Mouse (Mus musculus) c-Kit-negative CD71-positive TER-119-positive erythroid progenitor cells, embryonic 14.5 days (primary cell): ENCODE measurements at regions not wholly inside any gene's neighbourhood (a gene's known extent, or its start where the extent isn't known, plus 50 kb on each side); places are given as distances from the start of the nearest gene placed in this dataset.

ENCODE experiments used
- DNase-seq: peaks from one replicate; pipeline ENCODE4 v3.0.0-alpha.2; 2013; ENCODE audit warnings: low read depth, low spot score

DNA sequence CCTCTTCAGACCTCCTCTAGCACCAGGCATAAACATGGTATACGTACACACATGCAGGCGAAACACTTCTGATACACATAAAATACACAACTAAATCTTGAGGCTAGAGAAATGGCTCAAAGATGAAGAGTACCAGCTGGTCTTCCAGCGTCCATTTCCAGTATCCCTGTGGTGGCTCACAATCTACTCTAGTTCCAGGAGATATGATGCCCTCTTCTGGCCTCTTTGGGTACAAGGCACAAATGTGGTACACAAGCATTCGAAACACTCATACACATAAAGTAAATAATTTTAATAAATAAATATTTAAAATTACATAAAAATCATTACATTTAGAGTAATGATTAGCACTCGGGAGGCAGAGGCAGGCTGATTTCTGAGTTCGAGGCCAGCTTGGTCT lies 50.7 kb upstream of the Rabgap1l start:
- DNase-seq = peak; percentile 41

DNA sequence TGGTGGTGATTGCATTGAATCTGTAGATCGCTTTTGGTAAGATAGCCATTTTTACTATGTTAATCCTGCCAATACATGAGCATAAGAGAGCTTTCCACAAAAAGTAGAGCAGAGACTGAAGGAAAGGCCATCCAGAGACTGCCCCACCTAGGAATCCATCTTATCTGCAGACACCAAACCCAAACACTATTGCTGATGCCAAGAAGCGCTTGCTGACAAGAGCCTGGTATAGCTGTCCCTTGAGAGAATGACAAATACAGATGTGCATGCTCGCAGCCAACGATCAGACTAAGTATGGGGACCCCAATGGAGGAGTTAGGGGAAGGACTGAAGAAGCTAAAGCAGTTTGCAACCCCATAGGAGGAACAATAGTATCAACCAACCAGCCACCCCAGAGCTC lies 51.7 kb upstream of the Rabgap1l start:
- peak; percentile 20 for DNase-seq

DNA sequence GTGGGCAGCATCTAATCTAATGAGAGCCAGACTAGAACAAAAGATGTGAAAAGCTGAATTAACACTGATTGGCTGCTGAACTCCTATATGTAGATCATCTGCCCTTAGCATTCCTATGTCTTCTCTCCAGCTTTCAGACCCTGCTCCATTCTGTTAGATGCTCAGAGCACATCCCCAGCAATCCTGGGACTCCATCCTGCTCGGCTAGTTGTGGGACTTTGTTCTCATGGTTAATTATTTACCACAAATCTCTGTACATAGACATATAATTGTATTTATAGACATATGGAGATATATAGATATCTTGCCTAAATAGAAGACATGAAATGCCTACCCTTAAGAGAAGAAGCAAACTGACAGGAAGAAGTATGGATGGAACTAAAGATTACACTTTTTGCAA lies 55.5 kb upstream of the Rc3h1 start:
- no peak for DNase-seq

DNA sequence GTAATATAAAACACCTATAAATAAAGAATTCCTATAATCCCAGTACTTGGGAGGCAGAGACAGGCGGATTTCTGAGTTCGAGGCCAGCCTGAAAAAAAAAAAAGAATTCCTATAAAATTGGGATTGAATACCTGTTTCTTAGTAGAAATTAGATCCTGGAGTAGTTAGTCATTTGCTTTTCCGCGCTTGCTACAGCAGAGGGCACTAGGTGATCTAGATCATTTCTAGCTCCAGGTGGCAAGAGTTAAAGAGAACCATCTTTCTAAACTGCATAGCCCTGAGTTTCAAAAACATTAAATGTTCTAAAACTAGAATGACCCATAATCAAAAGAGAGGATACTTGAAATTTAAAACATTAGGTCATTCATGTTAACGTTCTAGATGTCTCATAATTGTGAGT lies 51.8 kb upstream of the Rc3h1 start:
- DNase-seq = no peak

DNA sequence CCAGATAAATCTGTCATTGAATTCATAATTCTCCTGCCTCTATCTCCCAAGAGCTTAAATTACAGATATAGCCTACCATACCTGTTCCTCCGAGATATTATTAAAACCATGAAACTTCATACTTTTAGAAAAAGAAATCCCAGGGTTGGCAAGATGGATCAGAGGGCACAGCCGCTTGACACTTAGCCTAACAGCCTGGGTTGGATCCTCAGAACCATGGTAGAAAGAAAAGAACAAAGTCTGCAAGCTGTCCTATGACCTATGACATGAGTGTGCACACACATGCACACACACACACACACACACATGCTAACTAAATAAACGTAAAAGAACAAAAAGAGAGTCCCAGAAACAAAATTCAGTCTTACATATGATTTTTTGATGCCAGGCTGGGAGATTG lies 50.8 kb upstream of the Rc3h1 start:
- no peak for DNase-seq

DNA sequence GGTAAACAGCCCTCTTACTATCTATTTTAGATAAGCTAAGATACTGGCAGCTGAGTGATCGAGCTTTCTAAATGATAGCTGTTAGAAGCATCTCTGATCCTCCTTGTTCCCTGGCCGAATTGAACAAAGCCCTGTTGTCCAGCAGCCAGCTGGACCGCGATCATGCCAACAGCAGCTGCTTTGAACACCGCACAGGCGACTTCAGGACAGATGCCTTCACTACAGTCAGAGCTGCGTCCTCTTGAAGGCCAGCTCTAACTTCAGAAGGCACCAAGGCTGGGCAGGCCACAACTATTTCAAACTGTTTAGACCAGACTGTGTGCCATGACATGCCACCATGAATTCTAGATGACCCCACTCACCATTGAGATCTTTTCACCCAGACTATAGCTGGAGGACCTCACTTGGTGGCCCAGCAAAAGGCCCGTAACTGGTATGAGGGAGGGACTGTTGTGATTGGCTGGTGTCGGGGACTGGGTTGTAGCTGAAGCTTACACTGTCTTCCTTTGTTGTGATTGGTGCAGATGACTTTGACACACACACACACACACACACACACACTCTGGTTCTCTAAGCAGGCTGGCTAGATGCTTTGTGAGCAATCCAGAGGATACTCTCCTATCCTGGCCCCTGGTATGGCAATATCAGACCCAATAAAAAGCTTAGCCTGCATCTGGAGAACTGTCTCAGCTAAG lies 50.1 kb upstream of the Rc3h1 start:
- no peak for DNase-seq
